Mouse (Mus musculus): ENCODE measurements around the gene Il5ra. TPM values are rescaled to one million over a fixed set of nuclear protein-coding genes. Genes with fewer than 3 reads are reported as not detected.

The Il5ra gene
- polyA plus RNA-seq (2015; fragmentation: Nextera tagmentation; extraction: Ambion mirVana), result not detected in 2 replicates

- H3K9ac ChIP-seq, result no peak within 1 kb of the TSS
- H3K27ac ChIP-seq (replicated peaks), result no peak within 1 kb of the TSS
- no peak for ATAC-seq (ENCODE audit: extremely low read depth, insufficient number of reproducible peaks, low FRiP score, low TSS enrichment)
- no peak within 1 kb of the TSS for H3K4me3 ChIP-seq
- H3K4me2 ChIP-seq, result no peak within 1 kb of the TSS
- H3K36me3 ChIP-seq, result no peaks in the 10 kb centered on the region
- WGBS, result 53% methylated on average over 6 of the region's 6 CpGs
- H3K4me1 ChIP-seq, result no peaks in the 10 kb centered on the region
- H3K27me3 ChIP-seq (replicated peaks), result no peaks in the 10 kb centered on the region
- H3K9me3 ChIP-seq, result no peaks in the 10 kb centered on the region
Observed at GRCm38 (mm10) chr6:106748887-106749388, at the start of gene Il5ra. Gene Il5ra, minus strand, starts transcription at chr6:106749037.

DNA sequence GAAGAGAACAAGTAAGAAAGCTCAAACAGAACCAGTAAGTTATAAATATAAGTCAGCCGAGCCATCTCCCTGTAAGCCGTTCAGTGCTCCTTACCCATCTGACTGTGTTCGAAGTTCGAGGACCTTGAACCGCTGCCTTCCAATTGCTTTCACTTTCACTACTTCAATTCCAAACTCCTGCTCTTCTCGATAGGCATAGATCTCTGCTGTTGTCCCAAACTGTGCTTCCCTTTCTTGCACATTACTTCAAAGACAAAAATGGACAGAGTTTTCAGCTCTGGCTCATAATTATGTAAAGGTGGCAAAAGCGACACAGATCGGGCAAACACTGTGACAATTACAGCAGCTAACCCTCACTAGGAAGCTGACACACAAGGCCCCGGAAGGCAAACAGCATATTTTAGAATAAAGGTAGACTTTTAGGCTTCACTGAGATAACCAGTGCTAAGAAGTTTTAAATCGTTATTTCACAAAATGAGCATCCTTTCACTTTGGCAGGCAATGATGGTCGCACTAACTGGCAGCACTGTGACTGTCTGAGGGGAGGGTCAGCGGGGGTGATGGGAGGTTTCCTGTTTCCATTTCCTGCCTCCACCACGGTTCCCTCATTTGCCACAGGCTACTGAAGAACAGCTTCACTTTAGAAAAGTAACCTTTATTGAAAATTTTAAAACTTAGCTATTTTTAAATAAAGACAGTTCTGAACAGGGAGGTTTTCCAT lies 45.4 kb upstream of the Il5ra start:
- Histone ChIP-seq H3K4me2 (no peak overlapping the region), H3K27me3 (replicated peaks) (no peaks in the 10 kb centered on the region), H3K9ac (no peak overlapping the region), H3K9me3 (no peaks in the 10 kb centered on the region), H3K4me3 (no peak overlapping the region), H3K36me3 (peaks cover 49% of the 10 kb centered on the region), H3K27ac (replicated peaks) (no peak overlapping the region), H3K4me1 (peaks cover 16% of the 10 kb centered on the region)
- WGBS, result 79% methylated on average over 13 of the region's 13 CpGs
- ATAC-seq (ENCODE audit: extremely low read depth, insufficient number of reproducible peaks, low FRiP score, low TSS enrichment), result no peak

DNA sequence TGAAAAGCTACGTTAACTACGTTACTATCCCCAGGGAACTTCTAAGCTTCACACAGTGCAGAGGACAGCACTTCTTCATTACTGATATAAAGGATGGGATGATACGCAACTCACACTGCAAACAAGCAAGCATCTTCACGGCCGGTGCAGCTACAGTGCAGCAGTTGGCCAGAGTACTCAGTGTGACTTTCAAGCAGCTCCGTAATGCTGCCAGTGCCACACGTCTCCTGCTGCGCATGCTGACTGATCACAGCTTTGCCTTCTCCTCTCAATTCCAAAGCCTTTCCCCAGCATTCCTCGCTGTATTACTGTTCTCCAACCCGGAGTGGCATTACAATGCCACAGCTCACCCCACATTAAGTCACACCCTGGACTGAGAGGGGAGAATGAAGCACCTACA lies 44.8 kb upstream of the Il5ra start:
- peaks cover 9% of the 10 kb centered on the region for H3K4me1 ChIP-seq
- H3K36me3 ChIP-seq, result peaks cover 55% of the 10 kb centered on the region
- WGBS, result 93% methylated on average over 10 of the region's 10 CpGs
- H3K9ac ChIP-seq, result no peak overlapping the region
- ATAC-seq (ENCODE audit: extremely low read depth, insufficient number of reproducible peaks, low FRiP score, low TSS enrichment), result no peak
- H3K4me2 ChIP-seq, result no peak overlapping the region
- no peaks in the 10 kb centered on the region for H3K9me3 ChIP-seq
- H3K27ac ChIP-seq (replicated peaks), result no peak overlapping the region
- no peak overlapping the region for H3K4me3 ChIP-seq
- no peaks in the 10 kb centered on the region for H3K27me3 ChIP-seq (replicated peaks)

- Histone ChIP-seq H3K27ac (replicated peaks) (no peak overlapping the region), H3K9ac (no peak overlapping the region), H3K4me1 (peaks cover 5% of the 10 kb centered on the region; the same call in 1 of the 2 replicates), H3K27me3 (replicated peaks) (no peaks in the 10 kb centered on the region), H3K4me2 (no peak overlapping the region), H3K36me3 (peaks cover 60% of the 10 kb centered on the region), H3K4me3 (no peak overlapping the region), H3K9me3 (no peaks in the 10 kb centered on the region)
- ATAC-seq (ENCODE audit: extremely low read depth, insufficient number of reproducible peaks, low FRiP score, low TSS enrichment), result no peak
- WGBS, result 88% methylated on average over 7 of the region's 7 CpGs
Observed at GRCm38 (mm10) chr6:106793088-106793487, 44.3 kb upstream of the Il5ra start.

GRCm38 (mm10) chr6:106792486-106792885 lies 43.6 kb upstream of the Il5ra start:
- ATAC-seq (ENCODE audit: extremely low read depth, insufficient number of reproducible peaks, low FRiP score, low TSS enrichment), result no peak
- H3K4me1 ChIP-seq, result peaks cover 5% of the 10 kb centered on the region; the same call in 1 of the 2 replicates
- H3K27ac ChIP-seq (replicated peaks), result no peak overlapping the region
- WGBS, result 90% methylated on average over 5 of the region's 5 CpGs
- no peaks in the 10 kb centered on the region for H3K9me3 ChIP-seq
- no peak overlapping the region for H3K4me3 ChIP-seq
- H3K27me3 ChIP-seq (replicated peaks), result no peaks in the 10 kb centered on the region
- H3K4me2 ChIP-seq, result no peak overlapping the region
- peaks cover 63% of the 10 kb centered on the region for H3K36me3 ChIP-seq
- H3K9ac ChIP-seq, result no peak overlapping the region

DNA sequence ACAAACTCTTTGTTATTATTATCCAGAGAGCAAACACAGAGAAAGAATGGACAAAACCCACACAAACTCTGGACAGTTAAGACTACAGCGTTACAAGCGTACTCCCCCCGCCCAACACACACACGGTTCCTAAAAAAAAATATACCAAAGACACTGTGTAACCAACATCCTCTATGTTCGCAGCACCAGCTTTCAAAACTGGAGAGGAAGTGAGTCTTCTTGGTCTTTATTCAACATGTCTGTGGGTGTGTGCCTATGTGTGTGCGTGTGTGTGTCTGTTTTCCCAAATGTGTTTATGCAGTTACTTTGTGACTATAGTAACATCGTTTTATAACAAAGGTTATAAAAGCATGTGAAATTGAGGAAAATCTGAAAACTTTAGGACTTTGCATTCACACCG lies 42.6 kb upstream of the Il5ra start:
- Histone ChIP-seq H3K4me1 (peaks cover 2% of the 10 kb centered on the region; the same call in 1 of the 2 replicates), H3K27me3 (replicated peaks) (no peaks in the 10 kb centered on the region), H3K4me2 (no peak overlapping the region), H3K4me3 (no peak overlapping the region), H3K36me3 (peaks cover 73% of the 10 kb centered on the region), H3K9me3 (no peaks in the 10 kb centered on the region), H3K27ac (replicated peaks) (no peak overlapping the region), H3K9ac (no peak overlapping the region)
- ATAC-seq (ENCODE audit: extremely low read depth, insufficient number of reproducible peaks, low FRiP score, low TSS enrichment), result no peak
- 87% methylated on average over 8 of the region's 8 CpGs for WGBS

GRCm38 (mm10) chr6:106787138-106787537 lies 38.3 kb upstream of the Il5ra start:
- no peak for ATAC-seq (ENCODE audit: extremely low read depth, insufficient number of reproducible peaks, low FRiP score, low TSS enrichment)
- Histone ChIP-seq H3K9me3 (no peaks in the 10 kb centered on the region), H3K36me3 (peaks cover 63% of the 10 kb centered on the region), H3K4me3 (no peak overlapping the region), H3K27ac (replicated peaks) (no peak overlapping the region), H3K4me2 (no peak overlapping the region), H3K4me1 (no peaks in the 10 kb centered on the region), H3K27me3 (replicated peaks) (no peaks in the 10 kb centered on the region), H3K9ac (no peak overlapping the region)
- WGBS, result 80% methylated on average over 3 of the region's 3 CpGs

DNA sequence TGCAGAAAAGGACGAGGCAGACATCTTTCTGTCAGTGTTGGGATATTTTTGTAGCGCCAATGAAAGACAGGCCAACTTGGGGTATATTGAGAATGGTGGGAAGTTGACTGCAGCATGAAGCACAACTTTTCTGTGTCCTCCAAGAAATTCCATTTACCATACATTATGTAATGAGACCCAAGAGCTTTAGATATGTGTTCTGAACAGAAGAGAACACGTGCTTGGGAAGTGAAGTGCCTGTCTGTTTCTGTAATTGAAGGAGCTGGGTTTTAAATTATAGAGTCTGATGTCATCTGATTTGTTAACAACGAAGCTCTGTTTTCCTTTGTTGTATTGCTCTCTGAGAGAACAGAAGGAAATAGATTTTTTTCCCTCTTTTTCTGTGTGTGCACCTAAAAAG lies 21.2 kb upstream of the Il5ra start:
- WGBS, result 43% methylated on average over 4 of the region's 4 CpGs
- ATAC-seq (ENCODE audit: extremely low read depth, insufficient number of reproducible peaks, low FRiP score, low TSS enrichment), result no peak
- Histone ChIP-seq H3K4me3 (peak overlapping the region; percentile 94), H3K27me3 (replicated peaks) (no peaks in the 10 kb centered on the region; the same call in 1 of the 2 replicates), H3K4me2 (peak overlapping the region; percentile 98), H3K27ac (replicated peaks) (no peak overlapping the region), H3K36me3 (peaks cover 35% of the 10 kb centered on the region), H3K9me3 (no peaks in the 10 kb centered on the region), H3K4me1 (peaks cover 11% of the 10 kb centered on the region), H3K9ac (peak overlapping the region; percentile 87)

- H3K27ac ChIP-seq (replicated peaks), result peak overlapping the region; percentile 55
- peak overlapping the region; percentile 98 for H3K4me2 ChIP-seq
- H3K36me3 ChIP-seq, result peaks cover 31% of the 10 kb centered on the region
- ATAC-seq (ENCODE audit: extremely low read depth, insufficient number of reproducible peaks, low FRiP score, low TSS enrichment), result peak; percentile 26; the same call in 1 of the 2 replicates
- no peaks in the 10 kb centered on the region for H3K9me3 ChIP-seq
- peak overlapping the region; percentile 94 for H3K4me3 ChIP-seq
- WGBS, result 1% methylated on average over 33 of the region's 33 CpGs
- H3K9ac ChIP-seq, result peak overlapping the region; percentile 87
- H3K27me3 ChIP-seq (replicated peaks), result no peaks in the 10 kb centered on the region; the same call in 1 of the 2 replicates
- H3K4me1 ChIP-seq, result peaks cover 11% of the 10 kb centered on the region
Observed at GRCm38 (mm10) chr6:106769290-106769866, 20.5 kb upstream of the Il5ra start.

DNA sequence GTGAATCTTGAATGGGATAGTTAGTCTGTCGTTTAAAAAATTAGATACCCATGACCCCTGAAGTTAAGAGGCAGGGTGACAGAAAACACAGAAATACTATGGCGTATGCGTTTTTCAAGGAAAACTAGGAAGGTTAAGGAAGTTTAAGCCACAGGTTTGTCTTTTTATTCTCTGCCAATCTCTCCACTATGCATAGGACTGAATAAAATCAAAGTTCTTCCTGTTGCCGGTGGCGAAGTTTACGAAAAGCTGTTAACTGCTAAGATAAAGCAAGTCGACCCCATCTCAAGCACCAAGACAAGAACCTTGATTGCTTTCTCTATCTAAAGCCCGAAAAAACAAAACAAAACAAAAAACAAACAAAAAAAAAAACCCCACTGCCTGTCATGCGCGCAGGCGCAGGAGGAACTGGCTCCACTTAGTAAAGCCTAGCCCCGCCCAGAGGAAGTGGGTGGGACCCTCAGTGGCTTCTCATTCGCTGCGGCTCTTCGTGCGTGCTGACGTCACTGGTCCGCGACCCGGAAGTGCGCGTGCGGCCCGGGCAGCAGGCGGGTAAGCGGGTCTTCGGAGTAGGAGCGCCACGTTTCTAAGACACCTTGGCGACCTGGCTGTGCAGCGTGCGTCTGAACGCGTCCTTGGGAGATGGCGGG lies 19.9 kb upstream of the Il5ra start, which contains the start of gene Trnt1:
Trnt1 (plus strand) TSS at position 481 of the 650 bp plus-strand sequence.
- 8% methylated on average over 35 of the region's 35 CpGs for WGBS
- Histone ChIP-seq H3K4me3 (peak within 1 kb of the TSS; percentile 94), H3K9me3 (no peaks in the 10 kb centered on the region), H3K4me1 (peaks cover 11% of the 10 kb centered on the region), H3K9ac (peak within 1 kb of the TSS; percentile 87), H3K27me3 (replicated peaks) (no peaks in the 10 kb centered on the region; the same call in 1 of the 2 replicates), H3K4me2 (peak within 1 kb of the TSS; percentile 98), H3K36me3 (peaks cover 26% of the 10 kb centered on the region), H3K27ac (replicated peaks) (peak within 1 kb of the TSS; percentile 55)
- ATAC-seq (ENCODE audit: extremely low read depth, insufficient number of reproducible peaks, low FRiP score, low TSS enrichment), result peak; percentile 100

DNA sequence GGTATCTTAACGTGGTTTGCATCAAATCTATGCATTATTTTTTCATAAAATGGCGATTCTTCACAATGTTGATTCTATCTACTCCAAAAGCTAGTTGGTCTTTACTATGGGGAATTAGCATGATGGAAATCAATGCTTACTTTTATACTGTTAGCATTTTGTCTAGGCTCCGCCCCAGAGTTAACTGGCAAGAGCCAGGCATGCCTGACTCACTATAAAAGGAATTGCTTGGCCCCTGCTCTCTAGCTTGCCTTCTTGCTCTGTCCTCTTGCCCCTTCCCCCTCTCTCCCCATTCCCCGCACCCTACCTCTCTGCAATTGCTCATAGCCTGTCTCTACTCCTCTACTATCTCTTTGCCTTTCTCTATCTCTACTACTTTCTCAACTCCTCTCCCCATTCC lies 17.9 kb upstream of the Il5ra start:
- H3K4me3 ChIP-seq, result no peak overlapping the region
- H3K9me3 ChIP-seq, result no peaks in the 10 kb centered on the region
- no peak overlapping the region for H3K4me2 ChIP-seq
- no peak overlapping the region for H3K27ac ChIP-seq (replicated peaks)
- H3K4me1 ChIP-seq, result peaks cover 11% of the 10 kb centered on the region
- H3K9ac ChIP-seq, result no peak overlapping the region
- ATAC-seq (ENCODE audit: extremely low read depth, insufficient number of reproducible peaks, low FRiP score, low TSS enrichment), result no peak
- H3K27me3 ChIP-seq (replicated peaks), result no peaks in the 10 kb centered on the region; the same call in 1 of the 2 replicates
- WGBS, result 65% methylated on average over 4 of the region's 4 CpGs
- peaks cover 6% of the 10 kb centered on the region for H3K36me3 ChIP-seq
